Mouse (Mus musculus) urinary bladder, adult 2 months (tissue): Measurements from ENCODE around the gene Pld1. TPM values are rescaled to one million over a fixed set of nuclear protein-coding genes. Genes with fewer than 3 reads are reported as not detected.
"Not testable (repeated sequence)": the region's sequence is repeated elsewhere in the genome, so short reads cannot be mapped to it uniquely, and the experiment has no call there.

ENCODE experiments used
- DNase-seq: peaks from one replicate; pipeline ENCODE4 v3.0.0; 2022; ENCODE audit warnings: low spot score
- polyA plus RNA-seq: library from polyadenylated mRNA; depleted of rRNA; stranded (reverse); fragments of >200 nt; gene quantifications from 2 replicates; pipeline ENCODE4 v1.2.3, GENCODE M21; 2012

Gene Pld1
- polyA plus RNA-seq, 1 experiment, result 16.8 TPM

DNA sequence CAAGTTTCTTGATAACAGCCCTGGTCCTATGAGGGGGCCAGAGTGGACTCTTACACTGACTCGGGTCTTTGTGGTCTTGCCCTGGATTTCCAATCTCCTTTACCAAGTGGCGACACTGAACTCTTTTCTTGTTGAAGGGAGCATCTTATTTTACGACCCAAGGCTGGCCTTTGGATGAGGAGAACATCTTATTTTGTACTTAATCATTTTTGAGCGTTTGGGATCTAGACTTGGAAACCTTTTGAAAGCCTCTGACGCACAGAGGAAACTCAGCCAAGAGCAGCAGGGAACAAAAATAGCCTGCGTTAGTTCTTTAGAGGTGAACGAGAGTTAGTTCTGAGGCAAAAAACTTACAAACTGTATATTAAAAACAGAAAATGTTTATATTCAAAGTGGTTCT is 4.5 kb downstream of the Pld1 start:
- no peak for DNase-seq

DNA sequence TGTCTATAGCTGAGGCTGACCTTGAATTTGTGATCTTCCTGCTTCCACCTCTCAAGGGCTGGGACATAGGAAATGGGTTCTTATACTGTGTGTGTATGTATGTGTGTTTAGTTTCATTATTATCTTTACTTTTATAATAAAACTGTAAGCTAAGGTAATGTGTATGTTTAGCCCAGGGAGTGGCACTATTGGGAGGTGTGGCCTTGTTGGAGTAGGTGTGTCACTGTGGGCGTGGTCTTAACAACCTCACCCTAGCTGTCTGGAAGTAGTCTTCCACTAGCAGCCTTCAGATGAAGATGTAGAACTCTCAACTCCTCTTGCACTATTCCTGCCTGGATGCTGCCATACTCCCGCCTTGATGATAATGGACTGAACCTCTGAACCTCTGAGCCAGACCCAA is 6.9 kb downstream of the Pld1 start:
- not testable (repeated sequence) for DNase-seq

- DNase-seq, result no peak
These were observed 10.8 kb downstream of the Pld1 start for GRCm38 (mm10) chr3:27949175-27949872.

GRCm38 (mm10) chr3:27949873-27950250 is 11.4 kb downstream of the Pld1 start:
- DNase-seq, result no peak

DNA sequence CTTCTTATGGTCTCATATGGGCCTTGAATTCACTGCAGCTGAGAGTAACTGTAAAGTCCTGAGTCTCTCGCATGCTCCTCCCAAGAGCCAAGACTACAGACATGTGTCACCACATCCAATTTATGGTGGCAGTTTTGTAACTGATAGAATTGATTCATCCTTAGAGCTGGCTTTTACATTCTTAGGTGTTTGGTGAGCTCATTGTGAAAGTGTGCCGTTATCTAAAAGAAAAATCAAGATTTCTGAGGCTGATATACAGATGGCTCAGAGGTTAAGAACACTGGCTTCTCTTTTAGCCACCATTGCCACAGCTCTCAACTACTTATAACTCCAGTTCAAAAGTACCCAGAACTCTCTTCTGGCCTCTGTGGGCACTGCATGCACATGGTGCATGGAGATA is 12.2 kb downstream of the Pld1 start:
- no peak for DNase-seq

- DNase-seq, result no peak
These were observed 13.2 kb downstream of the Pld1 start for GRCm38 (mm10) chr3:27951721-27952120.

DNA sequence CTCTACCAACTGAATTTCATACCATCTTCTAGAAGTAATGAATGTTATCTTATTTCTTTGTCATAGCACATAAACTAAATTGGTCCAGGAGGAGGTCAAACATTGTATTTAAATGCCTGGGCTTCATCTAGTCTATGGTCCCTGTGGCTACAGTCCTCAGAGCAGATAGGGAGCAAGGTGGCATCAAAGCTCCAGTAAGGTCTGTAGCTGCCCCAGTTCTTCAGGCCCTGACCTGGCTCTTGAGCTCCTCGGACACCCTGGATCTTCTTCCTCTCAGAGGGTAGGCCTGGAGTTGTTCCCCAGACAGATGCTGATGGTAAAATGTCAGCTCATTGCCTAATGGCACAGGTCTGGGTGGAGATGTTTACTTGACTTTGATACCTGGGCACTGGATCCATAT is 17.5 kb downstream of the Pld1 start:
- no peak for DNase-seq

DNA sequence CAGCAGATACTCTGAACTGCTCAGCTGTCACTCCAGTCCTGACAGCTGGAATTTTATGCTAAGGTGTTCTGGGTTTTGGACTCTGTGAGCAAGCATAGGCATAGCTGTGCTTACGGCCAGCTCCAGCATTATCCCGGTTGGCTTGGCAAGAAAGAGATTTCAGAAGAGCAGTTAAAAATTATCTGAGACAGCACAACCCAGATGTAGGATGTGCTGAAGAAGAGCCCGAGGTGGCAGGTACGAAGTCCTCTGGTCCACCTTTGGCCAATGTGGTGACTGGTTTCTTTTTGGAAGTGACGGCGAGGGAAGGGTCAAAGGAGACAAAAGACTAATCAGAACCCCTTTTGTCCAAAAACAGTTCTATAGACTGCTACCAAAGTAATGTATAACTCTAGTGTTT is 20.7 kb downstream of the Pld1 start:
- DNase-seq, result no peak

DNA sequence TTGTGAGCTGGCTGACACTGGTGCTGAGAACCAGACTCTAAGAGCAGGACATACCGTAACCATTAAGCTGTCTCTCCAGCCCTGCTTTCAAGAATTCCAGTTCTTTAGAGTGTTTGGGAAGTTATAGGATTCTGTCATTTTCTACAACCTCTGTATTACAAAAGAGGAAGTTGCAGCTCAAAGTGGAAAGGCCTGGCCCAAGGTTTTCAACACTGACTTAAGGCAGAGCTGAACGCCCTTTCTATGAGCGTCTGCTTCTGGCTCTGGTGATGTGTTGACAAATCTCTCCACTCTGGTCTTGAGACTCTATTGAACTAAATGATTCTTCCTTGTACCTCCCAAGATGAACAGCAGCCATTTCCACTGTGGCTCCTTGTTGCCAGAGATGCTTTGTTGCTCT is 22.7 kb downstream of the Pld1 start:
- DNase-seq, result no peak

DNA sequence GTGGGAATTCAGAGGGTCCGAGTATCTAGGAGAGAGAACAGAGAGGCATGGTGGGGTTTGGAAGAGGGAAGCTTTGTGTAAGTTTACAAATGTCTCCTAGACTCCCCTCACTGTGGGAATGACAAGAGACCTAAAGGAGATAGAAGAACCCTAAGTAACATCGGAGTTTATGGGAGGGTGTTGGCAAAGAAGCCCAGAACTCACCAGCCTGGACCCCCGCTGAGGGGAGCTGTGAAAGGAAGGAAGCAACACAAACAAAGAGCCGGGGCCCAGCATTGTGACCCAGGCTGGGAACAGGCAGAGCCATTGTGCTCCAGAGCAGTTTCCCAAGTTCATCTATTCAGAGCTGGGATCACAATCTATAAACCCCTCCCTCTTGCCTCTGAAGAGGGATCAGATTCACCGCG is 25.3 kb downstream of the Pld1 start:
- DNase-seq, result no peak

- no peak for DNase-seq
These were observed 30.2 kb downstream of the Pld1 start for GRCm38 (mm10) chr3:27968671-27969070.

- no peak for DNase-seq
These were observed 35.4 kb downstream of the Pld1 start for GRCm38 (mm10) chr3:27973936-27974335.

DNA sequence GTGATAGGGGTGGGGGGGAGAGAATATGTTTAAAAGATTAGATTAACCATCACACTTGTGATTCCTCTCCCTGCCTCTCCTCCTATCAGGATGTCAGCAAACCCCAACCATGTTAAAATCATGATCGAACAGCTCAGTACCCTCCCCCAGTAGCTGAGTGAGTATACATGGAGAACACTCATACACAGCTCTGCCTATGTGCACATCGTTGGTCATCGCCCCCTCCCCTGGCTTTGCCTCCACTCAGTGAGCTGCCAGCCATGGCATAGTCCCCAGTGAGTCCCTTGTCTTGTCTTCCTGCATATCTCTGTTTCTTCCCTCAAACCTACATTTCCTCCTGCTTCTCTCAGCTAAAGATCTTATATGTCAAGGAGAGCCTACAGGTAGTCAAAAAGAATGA is 36.5 kb downstream of the Pld1 start:
- no peak for DNase-seq

DNA sequence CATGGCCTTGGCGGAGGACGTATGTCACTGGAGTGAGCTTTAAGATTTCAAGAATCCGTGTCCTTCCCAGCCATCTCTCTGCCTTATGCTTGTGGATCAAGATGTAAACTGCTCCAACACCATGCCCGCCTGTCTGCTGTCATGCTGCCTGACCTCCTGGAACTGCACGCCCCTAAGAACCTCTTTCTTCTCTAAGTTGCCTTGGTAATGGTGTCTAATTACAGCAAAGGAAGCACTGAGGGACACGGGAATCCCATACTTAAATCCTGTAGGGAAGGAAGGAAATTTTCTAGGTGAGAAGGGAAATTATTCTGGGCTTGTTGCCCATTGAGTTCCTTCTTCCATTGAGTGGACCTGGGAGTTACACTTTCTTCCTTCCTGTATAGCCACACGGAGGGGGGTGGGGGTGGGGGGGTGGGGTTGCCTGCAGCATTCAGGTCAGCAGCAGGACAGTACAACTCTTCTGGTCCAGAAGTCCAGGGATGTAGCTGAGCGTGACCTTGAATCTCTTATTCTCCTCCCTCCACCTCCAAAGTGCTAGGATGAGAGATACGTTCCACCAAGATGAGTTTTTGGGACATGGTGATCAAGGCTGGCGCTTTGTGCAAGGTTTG is 38.5 kb downstream of the Pld1 start:
- DNase-seq, result no peak

GRCm38 (mm10) chr3:27978030-27978723 is 39.7 kb downstream of the Pld1 start:
- no peak for DNase-seq

DNA sequence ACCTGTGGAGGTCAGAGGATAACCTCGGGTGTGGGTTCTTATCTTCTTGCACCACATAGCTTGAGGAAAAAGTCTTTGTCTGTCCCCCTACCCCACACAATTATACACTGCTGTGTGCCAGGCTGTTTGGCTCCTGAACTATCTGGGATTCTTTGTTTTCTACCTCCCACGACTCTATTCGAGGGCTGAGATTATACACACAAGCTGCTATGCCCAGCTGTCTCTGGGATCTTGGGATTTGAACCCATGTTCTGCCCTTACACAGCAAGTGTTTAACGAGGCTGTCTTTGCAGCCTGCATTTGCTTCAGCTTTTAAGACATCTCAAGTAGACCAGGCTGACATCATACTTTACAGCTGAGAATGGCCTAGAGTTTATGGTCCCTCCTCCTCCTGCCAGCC is 43.1 kb downstream of the Pld1 start:
- no peak for DNase-seq

GRCm38 (mm10) chr3:27982436-27983017 is 44.0 kb downstream of the Pld1 start:
- DNase-seq, result peak; percentile 32

DNA sequence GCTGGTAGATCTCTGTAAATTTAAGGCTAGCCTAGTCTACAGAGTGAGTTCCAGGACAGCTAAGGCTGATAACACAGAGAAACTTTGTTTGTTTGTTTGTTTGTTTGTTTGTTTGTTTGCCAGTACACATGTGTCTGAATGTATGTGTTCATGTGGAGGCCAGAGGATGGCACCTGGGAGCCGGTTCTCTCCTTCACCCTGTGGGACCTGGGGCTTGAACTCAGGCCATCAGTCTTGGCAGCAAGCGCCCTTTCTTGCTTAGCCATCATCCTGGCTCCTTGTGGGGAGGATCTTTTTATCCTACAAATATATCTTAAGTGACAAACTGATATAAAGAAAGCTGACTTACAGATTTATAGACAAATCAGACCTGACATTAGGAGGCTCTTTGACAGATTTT is 44.8 kb downstream of the Pld1 start:
- DNase-seq, result no peak

GRCm38 (mm10) chr3:27983935-27984577 is 45.6 kb downstream of the Pld1 start:
- no peak for DNase-seq

DNA sequence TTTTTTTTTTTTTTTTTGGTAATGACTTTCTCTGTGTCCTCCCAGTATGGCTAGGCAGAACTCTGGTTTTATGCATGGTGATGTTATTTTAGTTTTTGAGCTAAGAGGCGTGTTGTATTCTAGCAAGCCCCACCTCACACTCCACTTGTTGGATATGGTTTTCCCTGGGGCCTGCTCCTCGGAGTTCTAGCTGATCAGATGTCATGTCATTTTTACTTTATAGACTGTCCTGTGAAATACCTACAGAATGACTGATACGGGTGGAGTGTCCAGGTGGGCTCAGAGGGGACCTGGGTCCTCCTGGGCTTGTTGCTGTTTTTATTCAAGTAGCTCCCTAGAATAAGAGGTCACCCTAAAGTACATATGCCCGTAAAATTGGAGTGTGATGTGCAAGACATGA is 46.1 kb downstream of the Pld1 start:
- no peak for DNase-seq

DNA sequence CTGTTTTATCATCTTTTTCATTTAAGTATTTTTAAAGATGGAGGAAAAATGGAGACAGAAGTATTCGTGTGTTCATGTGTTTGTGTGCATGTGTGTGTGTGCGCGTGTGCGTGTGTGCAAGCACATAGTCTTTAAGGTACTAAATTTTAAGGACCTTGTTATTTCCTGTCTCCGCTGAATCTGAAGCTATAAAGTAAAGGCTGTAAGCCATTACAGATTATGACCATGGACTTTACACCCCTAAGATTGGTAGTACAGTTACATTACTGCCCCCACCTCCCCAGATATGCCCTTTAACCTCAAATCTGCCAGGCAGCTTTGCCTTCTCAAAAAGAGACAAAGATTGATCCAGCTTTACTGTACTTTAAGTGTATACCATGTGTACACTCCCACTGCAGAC is 46.8 kb downstream of the Pld1 start:
- no peak for DNase-seq

- no peak for DNase-seq
These were observed 49.5 kb downstream of the Pld1 start for GRCm38 (mm10) chr3:27987891-27988536.
